Mouse (Mus musculus) cerebellum, adult 2 months (tissue): Measurements from ENCODE around the gene Olfr8. TPM values are rescaled to one million over a fixed set of nuclear protein-coding genes. Genes with fewer than 3 reads are reported as not detected.
"Not testable (repeated sequence)": the region's sequence is repeated elsewhere in the genome, so short reads cannot be mapped to it uniquely, and the experiment has no call there.

ENCODE experiments used
- DNase-seq, 2 experiments: peaks; one replicate each; pipeline ENCODE4 v3.0.0; 2021
- H3K27ac ChIP-seq: fragments of 200-500 bp; 2 replicates; pipeline ENCODE4 v1.5.1; 2012; ENCODE audit warnings: low read length, control low read depth, inconsistent platforms; ENCODE audit not compliant: insufficient read depth
- H3K27me3 ChIP-seq: fragments of 200-500 bp; 2 replicates; pipeline ENCODE4 v1.6.1; 2012; ENCODE audit warnings: inconsistent platforms, mild to moderate bottlenecking, low read length, moderate library complexity; ENCODE audit not compliant: control insufficient read depth, insufficient read depth
- H3K4me1 ChIP-seq: fragments of 200-500 bp; 2 replicates; pipeline ENCODE4 v1.6.1; 2011; ENCODE audit warnings: low read length; ENCODE audit not compliant: control insufficient read depth, insufficient read depth
- H3K4me3 ChIP-seq: fragments of 200-500 bp; replicated peaks from 2 replicates; pipeline ENCODE3; 2011; ENCODE audit warnings: mild to moderate bottlenecking, low read depth, low read length, control low read depth; ENCODE audit not compliant: insufficient read depth
- CTCF ChIP-seq: fragments of 200-500 bp; IDR thresholded peaks from 2 replicates; pipeline ENCODE4 v1.5.1; 2011; ENCODE audit warnings: low read depth, mild to moderate bottlenecking, control low read depth, low read length, moderate library complexity, borderline replicate concordance; ENCODE audit not compliant: insufficient read depth
- POLR2A ChIP-seq: fragments of 200-500 bp; IDR thresholded peaks from 2 replicates; pipeline ENCODE4 v1.6.1; 2011; ENCODE audit warnings: low read length, control low read depth, borderline replicate concordance; ENCODE audit not compliant: insufficient read depth
- WGBS: fragments of 180-500 bp; shearing (Covaris S2); methylation state at CpG from one replicate; pipeline ENCODE4 v1.1.7; 2018; 5-methylcytosine and 5-hydroxymethylcytosine counted together
- polyA plus RNA-seq: library from polyadenylated mRNA; depleted of rRNA; stranded (reverse); fragments of >200 nt; gene quantifications from 2 replicates; pipeline ENCODE4 v1.2.3, GENCODE M21; 2012; rRNA removed

Gene Olfr8
- polyA plus RNA-seq: not detected in 2 replicates

- H3K27ac ChIP-seq, DNase-seq, H3K27me3 ChIP-seq, H3K4me1 ChIP-seq, H3K4me3 ChIP-seq: not testable (repeated sequence)
- 79% methylated on average over 1 of the region's 1 CpGs for WGBS
Observed at GRCm38 (mm10) chr10:78950336-78950735, at the start of gene Olfr8. Gene Olfr8 (plus strand): TSS chr10:78950636.

GRCm38 (mm10) chr10:78912871-78913270 lies 37.6 kb upstream of the Olfr8 start, which contains the start of gene Olfr1354:
Gene Olfr1354 (plus strand): TSS chr10:78913171.
- 70% methylated on average over 1 of the region's 1 CpGs for WGBS
- H3K27ac ChIP-seq, H3K4me1 ChIP-seq, H3K4me3 ChIP-seq, DNase-seq, H3K27me3 ChIP-seq: not testable (repeated sequence)

GRCm38 (mm10) chr10:78963009-78963408 lies 12.6 kb downstream of the Olfr8 start, which contains the start of gene Olfr1353:
Gene Olfr1353 (plus strand): TSS chr10:78963309.
- not testable (repeated sequence) for H3K4me3 ChIP-seq, H3K4me1 ChIP-seq, H3K27me3 ChIP-seq, DNase-seq, H3K27ac ChIP-seq

- no peak within 1 kb of the TSS for H3K4me3 ChIP-seq
- no peak within 1 kb of the TSS for H3K27ac ChIP-seq
- no peaks in the 10 kb centered on the region for H3K27me3 ChIP-seq
- H3K4me1 ChIP-seq: no peaks in the 10 kb centered on the region
- TF ChIP-seq POLR2A (no peak), CTCF (no peak)
- DNase-seq: no peak
Observed at GRCm38 (mm10) chr10:78980750-78981149, 30.3 kb downstream of the Olfr8 start, which contains the start of gene Olfr1352. Gene Olfr1352 (plus strand): TSS chr10:78981050.

Other genes starting within 250 kb of the Olfr8 start
- not detected in 2 replicates for gene Casp14, start 232.3 kb upstream of the Olfr8 start, polyA plus RNA-seq
- gene Ccdc105, start 197.6 kb upstream of the Olfr8 start, polyA plus RNA-seq: 0.27 and 0.33 TPM in 2 replicates
- gene Slc1a6, start 170.1 kb upstream of the Olfr8 start, polyA plus RNA-seq: 154 and 167 TPM in 2 replicates
- gene Olfr1356, start 98.5 kb upstream of the Olfr8 start, polyA plus RNA-seq: not detected in 2 replicates
- not detected in 2 replicates for gene Olfr1355, start 75.1 kb upstream of the Olfr8 start, polyA plus RNA-seq
- gene Olfr1354, start 37.5 kb upstream of the Olfr8 start, polyA plus RNA-seq: not detected in 2 replicates
- not detected in 2 replicates for gene Olfr1353, start 12.7 kb downstream of the Olfr8 start, polyA plus RNA-seq
- gene Olfr1352, start 30.4 kb downstream of the Olfr8 start, polyA plus RNA-seq: not detected in 2 replicates
- not detected in 2 replicates for gene Olfr1351, start 61.8 kb downstream of the Olfr8 start, polyA plus RNA-seq
- gene Olfr57, start 78.1 kb downstream of the Olfr8 start, polyA plus RNA-seq: not detected in 2 replicates
- gene 2610008E11Rik, start 147.0 kb downstream of the Olfr8 start, polyA plus RNA-seq: 13.5 and 14.4 TPM in 2 replicates
- gene Vmn2r80, start 198.1 kb downstream of the Olfr8 start, polyA plus RNA-seq: not detected in 2 replicates